Mouse (Mus musculus) spleen, embryonic (tissue): ENCODE data around the gene Hps3.
"Not testable (repeated sequence)": the region's sequence is repeated elsewhere in the genome, so short reads cannot be mapped to it uniquely, and the experiment has no call there.

Experiments
- CTCF ChIA-PET: fragments of 350-600 bp; sonication (Branson Sonifier 250); formaldehyde crosslinking; loops from one replicate; lab custom pipeline; 2022; lab: Charles Lee

The Hps3 gene

DNA sequence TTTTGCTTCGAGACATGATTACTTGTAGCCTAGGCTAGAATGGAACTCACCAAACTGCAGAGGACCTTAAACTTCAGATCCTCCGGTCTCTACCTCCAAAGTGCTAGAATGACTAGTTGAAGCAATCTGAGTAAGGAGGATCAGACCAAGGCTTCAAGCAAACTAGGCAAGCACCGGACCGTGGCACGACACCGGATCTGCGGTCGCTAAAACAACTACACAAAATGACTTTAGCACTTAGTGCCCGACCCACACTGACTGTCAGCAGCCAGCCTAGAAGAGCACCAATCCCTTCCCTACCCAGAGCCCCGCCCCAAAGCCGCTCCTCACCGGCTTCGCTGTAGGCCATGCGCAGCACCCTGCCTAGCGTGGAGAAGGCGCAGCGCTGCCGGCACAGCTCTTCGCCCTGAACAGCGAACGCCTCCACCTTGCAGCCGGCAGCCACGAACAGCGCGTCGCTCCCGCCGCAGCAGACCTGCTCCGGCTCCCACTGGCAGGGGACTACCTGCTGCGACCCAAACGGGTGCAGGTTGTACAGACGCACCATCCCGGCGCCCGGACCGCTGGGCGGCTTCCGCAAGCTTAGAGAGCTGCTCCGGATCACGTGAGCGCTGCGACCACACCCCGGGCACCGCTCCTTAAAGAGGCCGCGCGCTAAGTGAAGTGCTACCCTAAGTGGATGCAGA lies at the start of gene Hps3:
Gene Hps3 (minus strand): TSS at position 597 of the 686 bp plus-strand sequence.
- CTCF ChIA-PET, result no interaction called here

DNA sequence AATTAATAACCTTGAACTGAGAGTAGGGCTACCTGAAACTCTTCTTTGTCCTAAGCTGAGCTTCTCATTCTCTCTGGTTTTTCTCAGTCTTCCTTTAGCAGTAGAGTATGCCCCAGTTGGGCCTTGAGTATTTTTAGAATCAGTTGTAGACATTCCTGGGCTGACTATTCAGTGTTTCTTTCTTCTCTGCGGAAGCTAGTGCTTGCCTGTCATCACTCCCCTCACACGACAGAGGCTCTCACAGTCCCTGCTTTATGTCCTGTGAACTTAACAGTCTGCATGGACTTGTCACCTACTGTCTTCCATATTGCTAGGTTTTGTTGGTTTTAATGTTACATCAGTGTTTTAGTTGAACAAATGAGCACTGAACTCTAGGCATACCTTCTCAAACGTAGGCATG lies 47.0 kb upstream of the Hps3 start:
- CTCF ChIA-PET, result interaction anchor here (0.5 kb wide), 1 partner anchor 84 kb away, joined by 7 read pairs; no protein-coding TSS in a partner anchor

DNA sequence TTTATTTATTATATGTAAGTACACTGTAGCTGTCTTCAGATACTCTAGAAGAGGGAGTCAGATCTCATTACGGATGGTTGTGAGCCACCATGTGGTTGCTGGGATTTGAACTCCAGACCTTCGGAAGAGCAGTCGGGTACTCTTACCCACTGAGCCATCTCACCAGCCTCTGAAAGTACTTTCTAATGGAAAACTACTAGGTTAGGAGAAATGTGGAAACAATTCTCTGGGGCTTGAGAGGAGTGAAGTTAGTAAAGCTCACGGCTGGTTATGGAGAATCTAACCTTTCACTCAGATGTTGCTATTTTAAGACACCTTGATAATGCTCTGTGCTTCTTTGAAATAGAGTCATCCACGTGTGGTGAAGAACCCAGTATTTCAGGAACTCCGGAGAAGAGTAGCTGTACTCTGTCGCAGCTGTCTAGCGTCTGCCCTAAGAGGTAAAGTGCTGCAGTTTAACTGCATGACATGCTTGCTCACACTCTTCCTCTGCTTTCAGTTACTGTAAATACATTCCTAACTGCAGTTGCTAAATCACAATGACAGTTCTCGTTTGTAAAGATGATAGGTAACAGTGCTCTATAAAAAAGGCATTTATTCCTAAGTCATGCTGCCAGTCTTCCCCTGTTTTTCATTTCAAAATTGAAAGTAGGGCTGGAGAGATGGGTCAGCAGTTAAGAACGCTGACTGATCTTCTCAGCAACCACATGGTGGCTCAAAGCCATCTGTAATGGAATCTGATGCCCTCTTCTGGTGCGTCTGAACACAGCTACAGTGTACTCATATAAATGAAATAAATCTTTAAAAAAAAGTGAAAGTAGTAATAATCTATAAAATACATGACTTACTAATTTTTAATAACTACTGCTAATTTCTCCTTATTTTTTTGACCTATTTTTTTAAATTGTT lies 41.3 kb upstream of the Hps3 start:
- CTCF ChIA-PET, result no interaction called here

- CTCF ChIA-PET, result interaction anchor here (0.6 kb wide), 1 partner anchor 25 kb away, joined by 3 read pairs; no protein-coding TSS in a partner anchor
Observed at GRCm38 (mm10) chr3:20058197-20058541, 23.1 kb upstream of the Hps3 start.

GRCm38 (mm10) chr3:20057306-20058196 lies 22.4 kb upstream of the Hps3 start, which contains the start of gene Hltf:
Hltf (plus strand) TSS chr3:20057811.
- CTCF ChIA-PET, result interaction anchor here (0.6 kb wide), 1 partner anchor 24 kb away, joined by 3 read pairs; no protein-coding TSS in a partner anchor

GRCm38 (mm10) chr3:20044736-20045135 lies 9.6 kb upstream of the Hps3 start:
- CTCF ChIA-PET, result not testable (repeated sequence)

DNA sequence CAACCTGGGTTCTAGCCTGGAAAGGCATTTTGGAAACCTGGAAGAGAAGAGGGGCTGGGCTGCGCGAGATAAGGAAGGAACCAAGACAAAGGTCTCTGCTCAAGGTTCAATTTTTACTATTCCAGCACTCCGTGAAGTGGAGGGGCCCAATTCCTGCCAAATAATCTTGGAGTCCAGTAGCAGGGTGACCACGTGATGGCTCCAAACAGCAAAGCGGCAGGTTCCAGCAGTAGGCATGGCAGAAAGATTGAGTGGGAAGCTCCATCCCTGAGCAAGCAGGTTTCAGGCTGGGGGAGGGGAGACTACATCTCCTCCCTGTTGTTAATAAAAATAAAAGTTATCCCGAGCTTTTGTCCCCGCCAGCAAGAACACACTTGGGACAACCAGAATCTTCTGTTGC lies 6.3 kb upstream of the Hps3 start:
- CTCF ChIA-PET, result not testable (repeated sequence)

GRCm38 (mm10) chr3:20036069-20036468 lies 954 bp upstream of the Hps3 start:
- CTCF ChIA-PET, result interaction anchor here (0.6 kb wide), 1 partner anchor 65 kb away, joined by 7 read pairs; no protein-coding TSS in a partner anchor

DNA sequence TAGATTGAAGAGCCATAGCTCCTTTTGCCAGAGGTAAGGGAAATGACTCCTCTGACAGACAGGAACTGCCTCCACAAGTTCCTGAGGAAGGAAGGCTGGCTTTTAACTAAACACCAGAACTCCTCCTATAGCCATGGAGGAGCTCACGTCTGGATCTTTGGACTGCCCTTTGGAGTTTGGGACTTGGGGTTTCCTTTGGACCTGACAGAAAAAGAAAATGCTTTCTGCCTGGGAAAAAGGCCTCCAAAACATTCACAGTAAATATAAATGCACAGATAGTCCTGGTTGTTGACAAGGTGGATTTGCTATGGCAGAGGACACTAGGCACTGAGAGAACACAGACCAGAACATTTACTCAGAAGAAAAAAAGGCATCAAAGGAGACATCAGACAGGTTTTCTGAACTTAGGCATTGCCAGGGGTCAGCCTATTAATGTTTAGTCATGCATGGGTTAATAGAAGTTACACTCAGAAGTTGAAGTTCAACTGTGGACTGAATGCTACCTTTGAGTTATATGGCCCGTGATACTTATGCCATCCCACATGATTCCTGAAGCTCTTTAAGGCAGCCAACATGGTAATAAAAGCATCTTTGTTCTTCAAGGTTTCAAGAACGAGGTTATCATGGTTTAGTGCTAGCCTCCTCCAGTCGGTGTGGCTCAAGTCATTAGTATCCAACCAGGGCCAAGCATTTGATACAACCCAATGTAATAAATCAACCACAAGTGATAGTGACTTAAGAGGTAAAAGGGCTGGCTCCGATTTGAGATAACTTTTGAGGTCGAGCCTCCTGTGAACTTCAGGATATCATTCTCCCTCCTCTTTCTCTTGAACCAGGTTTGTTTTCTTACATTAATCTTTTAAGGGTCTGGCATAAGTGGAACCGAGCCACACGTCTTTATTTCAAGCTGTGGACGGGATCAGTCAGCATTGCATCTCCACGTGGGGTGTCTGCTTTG lies 1.1 kb downstream of the Hps3 start:
- CTCF ChIA-PET, result interaction anchor here (1.0 kb wide), 1 partner anchor 24 kb away, joined by 3 read pairs; the partner anchor contains the start of gene Hltf

- CTCF ChIA-PET, result no interaction called here
Observed at GRCm38 (mm10) chr3:20030807-20031206, 4.3 kb downstream of the Hps3 start.

DNA sequence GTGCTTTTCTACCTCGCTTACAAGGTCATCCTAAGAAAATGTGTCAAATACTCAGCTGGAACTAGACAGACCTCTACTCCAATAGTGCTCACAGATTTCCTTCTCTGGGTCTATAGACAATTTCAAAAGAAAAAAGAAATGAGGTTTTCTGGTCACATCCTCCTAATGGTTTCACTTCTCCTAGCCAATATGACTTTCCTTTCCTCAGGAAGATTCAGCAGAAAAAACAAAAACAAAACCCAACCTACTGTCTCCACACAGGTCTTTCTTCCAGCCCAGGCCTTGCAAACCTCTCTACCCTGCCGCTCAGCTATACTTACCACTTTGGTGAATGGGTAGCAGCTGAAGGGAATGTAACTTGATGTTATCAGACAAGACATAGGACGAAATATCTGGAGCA lies 6.5 kb downstream of the Hps3 start:
- CTCF ChIA-PET, result no interaction called here

DNA sequence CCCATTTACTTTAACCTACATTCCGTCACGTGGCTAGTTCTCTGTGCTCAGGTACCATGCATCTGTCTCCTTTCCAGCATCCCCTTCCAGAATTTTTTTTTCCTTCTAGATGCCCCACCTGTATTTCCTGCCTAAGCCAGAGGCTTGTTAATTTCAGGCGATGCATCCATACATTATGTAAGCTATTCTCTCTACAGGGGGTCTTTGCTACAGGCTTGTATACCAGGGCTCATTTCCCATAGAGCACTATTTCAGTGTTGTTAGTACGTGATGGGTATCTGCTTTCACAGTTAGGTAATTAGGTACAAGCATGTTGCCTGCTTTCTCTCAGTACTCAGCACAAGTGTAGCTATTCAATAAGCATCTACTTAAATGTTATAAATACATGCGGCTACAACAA lies 7.3 kb downstream of the Hps3 start:
- CTCF ChIA-PET, result interaction anchor here (0.6 kb wide), 1 partner anchor 15 kb away, joined by 3 read pairs; no protein-coding TSS in a partner anchor

- CTCF ChIA-PET, result no interaction called here
Observed at GRCm38 (mm10) chr3:20026996-20027689, 8.0 kb downstream of the Hps3 start.

DNA sequence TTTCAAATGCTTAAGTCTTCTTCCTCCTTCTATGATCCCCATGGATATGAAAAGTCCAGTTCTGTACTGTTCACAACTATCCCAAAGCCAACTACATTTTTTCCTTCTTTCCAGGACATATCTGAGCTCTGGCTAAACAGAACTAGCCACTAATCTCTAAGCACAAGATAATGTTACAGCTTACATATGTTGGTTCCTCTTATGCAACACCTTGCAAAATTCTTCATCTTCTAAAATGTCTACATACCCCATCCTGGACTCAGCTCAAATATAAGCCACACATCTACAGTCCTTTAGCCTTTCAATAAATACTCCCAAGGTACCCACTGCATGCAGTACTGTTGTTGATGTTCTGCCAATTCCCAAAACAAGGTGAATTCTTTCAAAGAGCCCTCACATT lies 8.6 kb downstream of the Hps3 start:
- CTCF ChIA-PET, result no interaction called here

DNA sequence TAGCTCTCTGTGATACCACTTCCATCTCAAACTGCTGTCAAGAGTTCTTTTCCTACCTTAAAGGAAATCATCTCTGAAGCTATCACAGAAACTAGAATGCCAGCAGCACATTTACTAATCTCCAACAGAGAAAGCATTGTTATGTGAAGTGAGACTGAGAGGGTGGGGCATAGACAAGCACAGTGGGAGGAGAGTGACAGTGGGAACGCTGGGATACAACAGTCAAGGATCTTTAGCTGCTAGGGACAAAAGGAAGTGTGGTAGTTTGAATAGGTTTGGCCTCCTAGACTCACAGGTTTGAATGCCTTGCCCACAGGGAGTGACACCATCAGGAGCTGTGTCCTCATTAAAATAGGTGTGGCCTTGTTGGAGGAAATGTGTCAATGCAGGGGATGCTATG lies 11.3 kb downstream of the Hps3 start:
- CTCF ChIA-PET, result no interaction called here

DNA sequence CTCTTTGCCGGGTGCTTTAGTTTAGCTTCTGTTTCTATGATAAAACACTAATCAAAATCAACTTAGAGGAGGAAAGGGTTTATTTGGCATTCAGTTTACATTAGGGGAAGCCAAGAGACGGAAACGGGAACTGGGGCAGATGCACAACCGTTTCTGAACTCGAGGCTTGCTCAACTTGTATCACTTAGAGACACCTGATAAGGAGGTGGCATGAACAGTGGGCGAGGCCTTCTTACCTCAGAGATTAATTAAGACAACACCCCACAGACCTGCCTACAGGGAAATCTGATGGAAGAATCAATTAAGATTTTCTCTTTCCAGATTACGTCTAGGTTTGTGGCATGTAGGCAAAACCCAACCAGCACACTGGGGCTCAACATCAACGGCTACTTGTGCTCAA lies 17.0 kb downstream of the Hps3 start:
- CTCF ChIA-PET, result no interaction called here

DNA sequence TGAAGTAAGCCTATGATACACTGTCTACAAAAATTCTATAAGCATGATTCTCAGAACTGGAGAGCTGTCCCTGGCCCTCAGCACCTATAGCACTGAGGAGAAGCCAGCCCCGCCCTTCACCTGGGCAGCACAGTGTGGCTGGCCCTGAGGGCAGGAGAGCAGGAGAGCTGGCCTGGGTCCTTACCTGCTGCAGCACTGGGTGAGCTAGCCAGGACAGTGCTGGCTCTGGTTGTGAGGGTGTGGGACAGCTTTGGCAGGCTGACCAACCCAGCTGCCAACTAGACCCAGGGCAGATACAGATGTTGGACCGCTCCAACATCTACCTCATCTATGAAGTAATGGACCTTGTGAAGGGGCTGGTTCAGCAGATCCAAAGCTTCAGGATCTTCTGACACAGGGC lies 20.7 kb downstream of the Hps3 start:
- CTCF ChIA-PET, result no interaction called here

- CTCF ChIA-PET, result not testable (repeated sequence)
Observed at GRCm38 (mm10) chr3:20010905-20011304, 24.2 kb downstream of the Hps3 start.

GRCm38 (mm10) chr3:20010464-20010863 lies 24.7 kb downstream of the Hps3 start:
- CTCF ChIA-PET, result no interaction called here

DNA sequence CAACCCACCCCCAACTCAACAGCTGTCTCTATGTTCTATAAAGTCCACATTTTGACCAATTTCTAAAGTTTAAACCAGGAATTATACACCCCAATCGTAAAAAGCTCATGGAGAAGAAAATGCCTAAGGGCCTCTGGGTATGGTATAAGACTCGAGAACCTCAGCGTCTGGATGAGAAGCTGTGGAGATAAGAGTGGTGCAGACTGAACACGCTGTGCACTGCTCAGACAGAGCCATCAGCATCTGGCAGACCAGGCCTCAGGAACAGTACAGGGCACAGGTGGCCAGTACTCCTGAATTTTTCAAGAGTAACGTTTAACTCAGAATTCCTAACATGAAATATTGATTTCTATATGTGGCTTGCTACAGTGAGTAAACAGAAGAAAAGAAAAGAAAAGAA lies 27.4 kb downstream of the Hps3 start:
- CTCF ChIA-PET, result no interaction called here
